Comparison of ENCODE assay signal across 10 mouse cellular contexts in genomic region chr4:128803569-128803968, GRCm38 (mm10). TPM values are rescaled to one million over a fixed set of nuclear protein-coding genes. Genes with fewer than 3 reads are reported as not detected.
DNase-seq lines count a peak whose midpoint lies in the region; ATAC-seq and TF ChIP-seq lines count a peak whose summit lies in the region.
"Had no signal": no experiment of that assay in that cellular context is flagged by ENCODE, and none has a peak within 500 bp of the region (broad histone marks: within the 10 kb centered on the region; RNA-seq: fewer than 3 reads in every experiment).

No protein-coding gene starts in this region.

- no peak for DNase-seq in heart, adult 8-10 months (ENCODE audit: low spot score)
- DNase-seq in liver, postnatal 0 days, result no peak
- DNase-seq in adipocyte (ENCODE audit: low spot score), result no peak
- no peak for DNase-seq in left cerebral cortex, adult 8-10 months (ENCODE audit: low spot score in 2 of 2)
- DNase-seq in gastrocnemius, postnatal 36 days, result no peak
- DNase-seq: embryo, embryonic 11 days had no signal

- no peaks in the 10 kb centered on the region for H3K9me3 ChIP-seq in heart, embryonic 13.5 days
- H3K9me3 ChIP-seq in embryonic facial prominence, embryonic 12.5 days, result no peaks in the 10 kb centered on the region
- H3K9me3 ChIP-seq in hindbrain, embryonic 15.5 days, result no peaks in the 10 kb centered on the region
- H3K9me3 ChIP-seq in liver, postnatal 0 days (ENCODE audit: low read length), result no peaks in the 10 kb centered on the region

- intact Hi-C loops in gastrocnemius, postnatal 36 days (cut with DNase I), result no loop called here

- no peaks in the 10 kb centered on the region for H3K36me3 ChIP-seq in heart, embryonic 13.5 days
- H3K36me3 ChIP-seq in embryonic facial prominence, embryonic 12.5 days, result 0 out of 2 replicates have a peak, but pooled peaks cover 12% of the 10 kb centered on the region
- H3K36me3 ChIP-seq in hindbrain, embryonic 15.5 days, result no peaks in the 10 kb centered on the region
- no peaks in the 10 kb centered on the region for H3K36me3 ChIP-seq in liver, postnatal 0 days (replicated peaks; ENCODE audit: insufficient read depth, low read length)

- peak overlapping the region; percentile 93 for H3K4me2 ChIP-seq in heart, embryonic 13.5 days
- peak overlapping the region; percentile 98 for H3K4me2 ChIP-seq in embryonic facial prominence, embryonic 12.5 days (replicated peaks)
- peak overlapping the region; percentile 90 for H3K4me2 ChIP-seq in hindbrain, embryonic 15.5 days
- 0 out of 2 replicates have a peak overlapping the region, but pooled peaks have one; percentile 99 for H3K4me2 ChIP-seq in liver, postnatal 0 days (ENCODE audit: low read depth, low read length)

- TF ChIP-seq CTCF in liver, postnatal 0 days (IDR thresholded peaks at IDR 0.05; ENCODE audit: low read depth), result no peak

- H3K27me3 ChIP-seq in heart, embryonic 13.5 days (replicated peaks), result no peaks in the 10 kb centered on the region
- H3K27me3 ChIP-seq in embryonic facial prominence, embryonic 12.5 days, result no peaks in the 10 kb centered on the region
- no peaks in the 10 kb centered on the region for H3K27me3 ChIP-seq in hindbrain, embryonic 15.5 days
- H3K27me3 ChIP-seq in liver, postnatal 0 days (ENCODE audit: insufficient read depth, low read length), result no peaks in the 10 kb centered on the region

- peak overlapping the region; percentile 87 for H3K4me3 ChIP-seq in heart, embryonic 13.5 days
- H3K4me3 ChIP-seq in embryonic facial prominence, embryonic 12.5 days, result peak overlapping the region; percentile 83
- 0 out of 2 replicates have a peak overlapping the region, but pooled peaks have one; percentile 8 for H3K4me3 ChIP-seq in hindbrain, embryonic 15.5 days
- no peak overlapping the region for H3K4me3 ChIP-seq in liver, postnatal 0 days (ENCODE audit: low read depth, low read length)

- H3K27ac ChIP-seq in heart, embryonic 13.5 days (replicated peaks), result peak overlapping the region; percentile 96
- peak overlapping the region; percentile 9; the same call in 1 of the 2 replicates for H3K27ac ChIP-seq in embryonic facial prominence, embryonic 12.5 days
- H3K27ac ChIP-seq in hindbrain, embryonic 15.5 days (replicated peaks), result 0 out of 2 replicates have a peak overlapping the region, but pooled peaks have one; percentile 30
- 0 out of 2 replicates have a peak overlapping the region, but pooled peaks have one; percentile 7 for H3K27ac ChIP-seq in liver, postnatal 0 days (ENCODE audit: low read depth)

- TF ChIP-seq EP300 in liver, postnatal 0 days (IDR thresholded peaks at IDR 0.05; ENCODE audit: low read depth), result no peak

- peaks cover 63% of the 10 kb centered on the region for H3K4me1 ChIP-seq in heart, embryonic 13.5 days
- H3K4me1 ChIP-seq in embryonic facial prominence, embryonic 12.5 days, result peaks cover 53% of the 10 kb centered on the region
- peaks cover 64% of the 10 kb centered on the region for H3K4me1 ChIP-seq in hindbrain, embryonic 15.5 days (replicated peaks)
- H3K4me1 ChIP-seq in liver, postnatal 0 days (ENCODE audit: insufficient read depth), result peaks cover 25% of the 10 kb centered on the region

- no peak for ATAC-seq in heart, embryonic 13.5 days (ENCODE audit: extremely low read depth, insufficient number of reproducible peaks, low FRiP score, low TSS enrichment)
- no peak for ATAC-seq in embryonic facial prominence, embryonic 12.5 days (ENCODE audit: insufficient number of reproducible peaks, insufficient read depth, low FRiP score, low TSS enrichment)
- no peak for ATAC-seq in hindbrain, embryonic 15.5 days (ENCODE audit: low FRiP score, low read depth)
- ATAC-seq in liver, postnatal 0 days, result no peak
- ATAC-seq: CD4-positive, CD25-positive, alpha-beta regulatory T cell, adult 4 months had no signal

- 47% methylated on average over 5 of the region's 5 CpGs for WGBS in heart, embryonic 13.5 days
- WGBS in embryonic facial prominence, embryonic 12.5 days, result 39% methylated on average over 5 of the region's 5 CpGs
- WGBS in hindbrain, embryonic 15.5 days, result 59% methylated on average over 5 of the region's 5 CpGs
- WGBS in liver, postnatal 0 days (ENCODE audit: insufficient replicate concordance), result 72% methylated on average over 5 of the region's 5 CpGs

- peak overlapping the region; percentile 100 for H3K9ac ChIP-seq in heart, embryonic 13.5 days
- peak overlapping the region; percentile 100 for H3K9ac ChIP-seq in embryonic facial prominence, embryonic 12.5 days
- peak overlapping the region; percentile 91 for H3K9ac ChIP-seq in hindbrain, embryonic 15.5 days
- no peak overlapping the region for H3K9ac ChIP-seq in liver, postnatal 0 days (replicated peaks)

RNA-seq across cellular contexts. Expression of gene Zfp362, which starts 2.3 kb away (rescaled TPM):
- polyA plus RNA-seq in heart, embryonic 13.5 days (2015; fragmentation: Nextera tagmentation; extraction: Ambion mirVana), result 19.2 and 20.9 TPM in 2 replicates
- 10 to 100 TPM; 10.1 to 13.3 (median 12.3) TPM for total RNA-seq in heart, adult 8-10 months (2022)
- polyA plus RNA-seq in embryonic facial prominence, embryonic 12.5 days (2016; fragmentation: Nextera tagmentation; extraction: Ambion mirVana), result 52.3 and 55.7 TPM in 2 replicates
- polyA plus RNA-seq in hindbrain, embryonic 15.5 days (2015; fragmentation: Nextera tagmentation; extraction: Ambion mirVana), result 33.6 and 36.7 TPM in 2 replicates
- polyA plus RNA-seq in liver, postnatal 0 days (2015; fragmentation: Nextera tagmentation; extraction: Ambion mirVana), result 5.1 and 5.4 TPM in 2 replicates
- total RNA-seq in left cerebral cortex, adult 8-10 months (2022), result 10 to 100 TPM; 27.1 to 32.9 (median 30.1) TPM
- total RNA-seq in gastrocnemius, postnatal 36 days (2021), result 10 to 100 TPM in 1 of 2 experiments, 1 to 10 TPM in 1; 8.4 to 10.4 TPM

RNA-seq across cellular contexts. Expression of gene A3galt2, which starts 48.4 kb away (rescaled TPM):
- polyA plus RNA-seq in heart, embryonic 13.5 days (2015; fragmentation: Nextera tagmentation; extraction: Ambion mirVana), result 0.09 TPM in 2 replicates
- total RNA-seq in heart, adult 8-10 months (2022), result under 1 TPM in 2 of 4 experiments, not detected in 2; 0.09 to 0.11 TPM
- polyA plus RNA-seq in embryonic facial prominence, embryonic 12.5 days (2016; fragmentation: Nextera tagmentation; extraction: Ambion mirVana), result 0.18 and 0.19 TPM in 2 replicates
- polyA plus RNA-seq in hindbrain, embryonic 15.5 days (2015; fragmentation: Nextera tagmentation; extraction: Ambion mirVana), result 0.18 and 0.24 TPM in 2 replicates
- polyA plus RNA-seq in liver, postnatal 0 days (2015; fragmentation: Nextera tagmentation; extraction: Ambion mirVana), result not detected in 2 replicates
- total RNA-seq in left cerebral cortex, adult 8-10 months (2022), result under 1 TPM; 0.09 to 0.39 (median 0.27) TPM
- under 1 TPM; 0.10 to 0.20 TPM for total RNA-seq in gastrocnemius, postnatal 36 days (2021)

Comparison
In these comparisons a context has a peak if more than half of its experiments do, and no peak if none do; other contexts are left out.
1. H3K27ac ChIP-seq: peak in every context shown above with its lines; median percentile 96 in heart, embryonic 13.5 days; 30 in hindbrain, embryonic 15.5 days; 9 in embryonic facial prominence, embryonic 12.5 days; 7 in liver, postnatal 0 days.